Mouse (Mus musculus): ENCODE measurements around the gene Ddah2.
"Not testable (repeated sequence)": the region's sequence is repeated elsewhere in the genome, so short reads cannot be mapped to it uniquely, and the experiment has no call there.

The Ddah2 gene

DNA sequence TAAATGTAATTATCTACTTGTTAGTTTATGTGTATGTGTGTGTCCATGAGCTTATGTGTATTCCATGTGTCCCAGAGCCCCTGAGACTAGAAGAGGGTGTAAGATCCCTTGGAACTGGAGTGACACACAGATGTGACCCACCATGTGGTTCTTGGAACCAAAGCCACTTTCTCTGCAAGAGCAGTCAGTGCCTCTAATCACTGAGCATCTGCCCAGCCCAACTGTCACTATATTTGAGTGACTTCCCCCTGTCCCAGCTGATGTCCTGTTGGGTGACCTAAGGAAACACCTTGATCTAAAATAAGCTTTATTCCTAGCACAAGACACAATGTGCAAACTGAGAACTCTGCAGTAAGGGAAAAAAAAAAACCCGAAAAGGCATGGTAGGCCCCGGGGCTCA lies 30.5 kb upstream of the Ddah2 start:
- no peak for DNase-seq

DNA sequence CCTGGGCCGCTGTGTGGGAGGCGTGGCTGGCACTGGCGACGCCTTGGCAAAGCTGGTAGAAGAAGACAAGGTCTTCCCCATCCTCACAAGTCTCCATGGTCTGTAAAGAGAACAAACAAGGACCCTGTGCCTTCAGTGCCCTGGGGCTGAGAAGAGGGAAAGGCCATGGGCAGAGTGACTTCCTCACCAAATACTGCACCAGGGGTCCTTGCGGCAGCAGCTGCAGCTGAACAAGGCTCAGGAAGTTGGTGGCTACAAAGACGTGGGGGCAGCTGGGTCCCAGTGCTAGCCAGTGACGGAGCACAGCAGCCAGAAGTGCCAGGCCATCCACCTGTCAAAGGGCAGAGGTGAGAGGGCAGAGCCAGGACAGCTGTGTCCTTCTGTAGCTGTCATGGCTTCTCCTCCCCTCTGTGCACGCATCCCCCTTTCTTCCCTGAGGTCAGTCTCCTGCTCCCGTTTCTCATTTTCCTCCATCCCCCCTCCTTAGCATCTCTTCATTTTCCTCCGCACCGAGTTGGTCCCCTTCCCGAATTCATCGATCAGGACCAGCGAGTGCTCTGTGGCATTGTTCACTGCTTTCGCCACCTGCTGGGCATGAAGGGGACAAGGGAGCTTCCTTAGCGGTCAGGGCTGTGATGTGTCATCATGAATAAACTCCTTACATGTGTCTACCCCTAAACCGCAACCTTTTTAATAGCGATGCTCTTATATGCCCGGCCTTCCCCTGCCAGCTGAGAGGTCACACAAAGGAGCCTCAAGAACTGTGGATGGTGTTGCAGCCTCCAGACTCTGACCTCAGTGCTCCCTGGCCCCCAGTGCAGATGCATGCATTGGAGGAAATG lies 28.9 kb upstream of the Ddah2 start:
- DNase-seq = no peak

DNA sequence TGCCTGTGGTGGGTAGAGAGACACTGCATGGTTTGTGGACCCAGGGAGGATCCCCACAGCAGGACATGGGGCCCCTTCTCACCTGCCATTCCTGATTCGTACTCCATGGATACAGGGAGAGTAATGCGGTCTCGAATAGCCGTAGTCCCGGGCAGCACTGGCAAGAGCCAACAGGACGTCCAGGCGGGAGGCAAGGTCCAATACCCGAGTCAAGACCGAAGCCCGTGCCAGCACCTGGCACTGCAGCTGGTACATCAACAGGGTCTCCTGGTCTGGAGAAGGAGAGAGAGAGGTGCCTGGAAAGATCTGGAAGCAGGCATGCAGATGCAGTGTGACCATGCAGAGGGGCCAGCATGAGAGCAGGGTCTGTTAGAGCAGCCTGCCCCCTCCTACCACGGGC lies 27.6 kb upstream of the Ddah2 start:
- DNase-seq = no peak

DNA sequence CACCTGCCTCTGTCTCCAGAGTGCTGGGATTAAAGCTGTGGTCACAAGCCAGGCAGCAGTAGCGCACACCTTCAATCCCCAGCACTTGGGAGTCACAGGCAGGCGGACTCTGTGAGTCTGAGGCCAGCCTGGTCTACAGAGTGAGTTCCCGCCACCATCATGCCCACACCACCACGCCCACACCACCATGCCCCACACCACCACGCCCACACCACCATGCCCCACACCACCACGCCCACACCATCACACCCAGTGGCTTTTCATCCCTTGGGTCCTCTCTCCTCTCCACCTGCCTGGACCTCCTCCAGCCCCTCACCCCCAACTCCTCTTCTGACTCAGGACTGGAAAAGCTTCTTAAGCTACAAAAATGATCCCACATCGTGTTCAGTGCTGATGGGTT lies 27.0 kb upstream of the Ddah2 start:
- DNase-seq = no peak

DNA sequence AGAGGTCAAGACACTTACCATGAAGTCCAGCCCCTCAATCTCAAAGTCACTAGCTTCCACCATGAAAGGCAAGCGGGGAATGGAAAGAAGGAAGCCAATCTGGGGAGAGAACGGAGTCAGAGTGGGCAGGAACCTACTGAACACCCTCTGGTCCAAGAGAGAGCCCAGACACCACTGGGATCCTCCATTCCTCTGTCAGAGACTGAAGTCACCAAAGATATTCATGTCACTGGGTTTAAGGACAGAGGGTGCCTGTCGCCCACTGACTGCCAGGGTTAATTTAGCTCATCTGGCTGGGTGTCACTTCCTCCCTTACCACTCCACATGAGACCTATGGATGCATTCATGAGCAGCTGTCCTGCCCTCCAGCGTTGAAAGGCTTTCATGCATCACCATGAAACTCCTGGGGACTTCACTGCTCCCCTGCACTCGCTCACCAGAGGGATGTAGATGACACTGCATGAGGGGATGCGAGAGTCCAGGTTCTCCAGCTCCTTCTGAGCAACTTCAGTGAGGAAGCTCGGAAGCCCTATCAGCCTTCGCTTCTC lies 26.4 kb upstream of the Ddah2 start:
- no peak for DNase-seq

DNA sequence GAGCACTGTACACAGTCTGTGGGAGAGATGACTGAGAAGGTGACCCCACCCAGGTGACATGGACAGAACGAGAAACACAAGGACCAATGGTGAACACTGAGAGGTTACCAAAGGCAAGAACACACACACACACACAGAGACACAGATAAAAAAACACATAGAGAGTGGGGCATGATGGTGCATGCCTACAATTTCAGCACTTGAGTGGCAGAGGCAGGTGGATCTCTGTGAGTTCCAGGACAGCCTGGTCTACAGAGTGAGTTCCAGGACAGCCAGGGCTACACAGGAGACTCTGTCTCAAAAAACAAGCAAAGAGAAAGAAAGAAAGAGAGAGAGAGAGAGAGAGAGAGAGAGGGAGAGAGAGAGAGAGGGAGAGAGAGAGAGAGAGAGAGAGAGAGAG lies 25.1 kb upstream of the Ddah2 start:
- DNase-seq = not testable (repeated sequence)

DNA sequence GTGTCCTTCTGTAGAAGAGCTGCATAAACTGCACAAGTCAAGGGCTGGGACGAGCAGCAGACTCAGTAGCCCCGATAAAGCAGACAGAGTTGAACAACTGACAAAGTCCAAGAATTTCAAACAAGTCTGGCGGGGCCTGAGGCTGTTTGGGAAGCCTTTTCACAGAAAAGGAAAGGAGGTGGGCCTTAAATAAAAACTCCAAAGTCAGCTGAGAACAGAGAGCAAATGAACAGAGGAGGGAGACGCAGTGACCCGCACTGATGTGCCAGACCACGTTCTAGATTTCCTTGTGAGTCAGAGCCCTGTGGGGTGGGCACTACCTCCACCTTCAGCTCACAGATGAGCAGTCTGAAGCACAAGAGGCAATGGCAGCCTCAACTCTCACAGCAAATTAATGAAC lies 23.9 kb upstream of the Ddah2 start:
- DNase-seq = no peak

DNA sequence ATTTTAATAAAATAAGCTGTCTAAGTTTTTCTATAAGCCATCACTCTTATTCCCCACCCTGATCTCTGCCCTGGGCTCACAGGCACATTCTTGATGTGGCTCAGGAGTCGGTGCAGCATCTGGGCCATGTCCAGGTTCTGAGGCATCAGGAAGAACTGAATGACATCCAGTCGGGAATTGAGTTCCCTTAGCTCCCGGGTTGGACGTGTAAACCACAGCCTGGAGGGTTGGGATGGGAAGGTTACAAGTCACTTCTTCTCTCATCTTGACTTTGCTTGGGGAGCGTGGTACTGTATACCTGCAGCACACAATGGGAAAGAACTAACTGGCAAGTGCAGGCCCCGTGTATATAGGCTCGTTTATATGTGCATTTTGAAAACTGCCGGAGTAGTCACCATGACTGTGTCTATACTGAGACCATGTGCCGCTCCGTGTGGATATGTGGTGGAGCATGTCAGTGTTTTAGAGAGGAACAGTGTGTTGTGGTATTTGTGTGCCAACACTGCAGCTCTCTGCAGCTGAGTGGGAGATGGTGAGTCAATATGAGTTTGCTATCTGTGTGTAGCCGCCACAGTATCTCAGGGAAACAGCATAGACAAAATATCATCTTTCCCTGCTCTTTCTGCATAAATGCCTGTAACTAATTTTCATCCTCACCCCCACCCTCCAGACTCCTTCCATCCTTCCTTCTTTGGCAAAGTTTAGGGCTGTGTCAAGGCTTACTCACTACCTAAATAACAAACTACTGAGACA lies 19.5 kb upstream of the Ddah2 start:
- no peak for DNase-seq

DNA sequence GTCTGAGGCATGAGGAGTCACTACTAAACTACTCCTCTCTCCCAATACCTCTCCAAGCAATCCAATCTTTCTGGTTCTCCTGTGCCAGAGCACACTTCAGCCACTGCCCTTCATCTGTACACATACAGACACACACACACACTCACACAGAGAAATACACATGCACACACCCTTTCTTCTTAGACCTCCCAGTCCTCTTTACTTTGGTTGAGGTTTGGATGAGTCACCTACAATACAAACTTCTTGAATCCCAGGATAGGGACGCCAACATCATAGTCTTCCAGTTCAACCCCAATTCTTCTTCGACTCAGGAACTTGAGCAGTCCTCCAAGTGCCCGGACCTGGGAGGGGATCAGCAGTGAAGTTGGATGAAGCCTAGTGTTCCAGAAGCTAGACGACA lies 15.0 kb upstream of the Ddah2 start:
- DNase-seq = no peak

DNA sequence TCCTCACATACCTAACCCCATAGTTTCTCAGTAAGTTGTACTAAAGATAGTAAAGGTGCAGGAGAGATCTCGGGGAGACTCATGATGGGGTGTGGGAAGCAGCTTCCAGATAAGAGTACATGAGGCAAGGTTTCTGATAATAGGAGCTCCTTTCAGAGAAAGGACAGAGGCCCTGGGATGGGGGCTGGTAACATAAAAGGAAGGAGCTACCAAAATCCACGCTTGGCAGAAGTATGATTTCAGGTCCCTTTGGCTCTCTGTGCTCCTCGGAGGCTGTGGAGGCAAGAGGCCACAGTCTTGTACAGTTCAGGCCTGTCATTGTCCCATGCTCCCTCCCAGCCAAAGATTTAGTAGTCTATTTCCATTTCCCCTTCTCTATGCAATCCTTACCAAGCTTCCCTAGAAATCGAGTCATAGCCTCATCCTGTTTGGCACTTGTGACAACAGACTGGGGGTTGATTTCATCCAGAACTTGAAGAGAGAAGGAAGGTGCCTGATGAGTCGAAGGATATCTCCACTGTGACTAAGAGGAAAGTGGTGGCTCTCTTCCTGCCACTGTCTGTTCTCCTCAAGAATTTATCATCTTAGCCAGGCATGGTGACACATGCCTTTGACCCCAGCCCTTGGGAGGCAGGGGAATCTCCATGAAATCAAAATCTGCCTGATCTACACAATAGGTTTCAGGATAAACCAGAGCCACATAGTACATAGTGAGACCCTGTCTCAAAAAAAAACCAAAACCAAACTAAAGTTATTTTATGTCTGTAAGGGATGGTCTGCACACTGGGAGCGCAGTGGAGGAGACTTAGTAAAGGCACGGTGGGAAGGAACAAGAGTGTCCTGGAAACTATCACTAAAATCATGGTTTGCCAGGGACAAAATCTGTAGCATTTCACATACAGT lies 13.7 kb upstream of the Ddah2 start:
- no peak for DNase-seq

DNA sequence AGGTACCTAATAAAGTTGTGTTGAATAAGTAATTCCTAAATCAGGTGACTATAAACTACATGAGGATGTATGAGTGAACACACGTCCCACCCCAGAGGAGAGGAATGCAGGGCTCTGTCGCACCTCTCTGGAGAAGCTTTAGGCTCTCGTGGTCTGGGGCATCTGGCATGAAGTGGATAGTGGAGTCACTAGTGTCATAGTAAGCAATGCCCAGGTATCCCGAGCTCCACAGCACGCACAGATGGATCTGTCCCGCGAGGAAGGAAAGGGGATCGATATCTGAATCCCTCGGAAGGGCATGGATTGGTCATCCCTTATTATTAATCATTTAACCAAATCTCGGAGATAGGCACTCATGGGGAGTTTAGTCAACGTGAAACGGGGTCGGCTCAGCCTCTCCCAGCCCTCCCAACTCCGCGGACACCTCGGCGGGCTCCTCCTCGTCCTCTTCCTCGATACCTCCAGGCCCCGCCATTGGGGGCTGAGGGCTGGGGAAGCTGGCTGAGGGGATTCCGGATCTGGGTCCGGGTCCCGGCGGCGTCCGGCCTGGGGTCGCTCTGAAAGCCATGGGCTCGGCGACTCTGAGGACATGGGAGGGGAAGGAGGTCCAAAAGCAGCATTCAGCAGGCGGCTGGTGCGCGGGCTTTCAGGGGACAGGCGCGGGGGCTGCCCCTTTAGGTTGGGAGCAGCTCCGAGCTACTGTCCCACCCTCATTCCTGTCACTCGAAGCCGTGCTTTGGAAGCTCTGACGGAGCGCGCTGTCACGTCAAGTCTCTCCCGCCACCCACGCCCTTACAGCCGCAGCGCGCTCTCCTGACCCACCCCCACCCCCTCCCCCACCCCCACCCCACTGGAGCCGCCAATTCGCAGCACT lies 12.8 kb upstream of the Ddah2 start:
- DNase-seq = peak; percentile 61

DNA sequence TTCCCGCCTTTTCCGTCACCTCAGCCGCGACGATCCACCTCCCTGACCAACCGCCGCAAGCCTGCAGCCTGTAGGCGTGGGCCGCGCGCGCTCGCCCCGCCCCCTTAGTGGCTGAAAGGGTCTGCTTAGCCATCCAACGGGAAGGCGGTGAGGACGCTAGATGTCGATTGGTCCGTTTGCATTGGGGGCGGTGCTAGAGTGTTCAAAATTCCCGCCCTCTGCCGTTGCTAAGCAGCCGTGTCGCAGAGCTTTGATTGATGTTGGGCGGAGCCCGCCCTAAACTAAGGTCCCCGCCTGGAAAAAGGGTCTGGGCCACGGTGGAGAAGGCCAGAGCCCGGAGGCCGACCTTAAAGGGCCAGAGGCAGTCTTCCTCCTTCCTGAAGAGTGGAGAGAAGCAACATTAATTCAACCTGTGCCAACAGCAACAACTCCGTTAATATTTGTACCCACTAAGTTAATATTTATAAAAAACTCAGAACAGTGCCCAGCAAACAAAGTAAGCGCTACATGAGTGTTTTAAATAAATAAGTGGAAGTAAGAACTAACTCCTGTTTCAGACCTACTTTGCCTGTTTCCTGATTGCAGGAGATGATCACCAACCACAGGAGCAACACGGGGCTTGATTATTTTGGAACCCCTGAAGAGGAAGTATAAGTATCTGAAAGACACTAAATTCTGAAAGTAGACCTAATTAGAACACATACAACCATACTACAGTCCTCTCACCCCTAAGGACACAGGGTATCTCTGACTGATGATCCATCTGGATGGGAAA lies 12.0 kb upstream of the Ddah2 start, which contains the start of gene Msh5:
Gene Msh5, minus strand, starts transcription at position 65 of the 775 bp plus-strand sequence.
- peak; percentile 96 for DNase-seq

DNA sequence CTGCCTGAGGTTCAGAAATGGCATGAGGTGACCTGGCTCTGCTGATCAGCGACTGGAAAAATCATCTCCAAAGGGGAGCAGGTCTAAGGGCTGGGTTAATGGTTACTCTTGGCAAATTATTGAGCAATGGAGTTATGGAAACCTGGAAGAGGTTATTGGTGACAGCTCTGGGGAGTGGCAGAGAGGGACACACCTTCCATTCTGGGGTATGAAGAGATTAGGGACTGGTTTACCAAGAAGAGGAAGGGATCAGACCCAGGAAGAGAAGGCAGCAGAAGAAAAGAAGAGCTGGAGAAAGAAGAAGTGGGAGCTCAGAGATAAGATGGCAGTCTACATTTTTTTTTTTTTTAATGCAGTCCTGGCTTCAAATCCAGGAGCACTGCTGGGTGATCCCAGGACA lies 11.1 kb upstream of the Ddah2 start:
- no peak for DNase-seq

DNA sequence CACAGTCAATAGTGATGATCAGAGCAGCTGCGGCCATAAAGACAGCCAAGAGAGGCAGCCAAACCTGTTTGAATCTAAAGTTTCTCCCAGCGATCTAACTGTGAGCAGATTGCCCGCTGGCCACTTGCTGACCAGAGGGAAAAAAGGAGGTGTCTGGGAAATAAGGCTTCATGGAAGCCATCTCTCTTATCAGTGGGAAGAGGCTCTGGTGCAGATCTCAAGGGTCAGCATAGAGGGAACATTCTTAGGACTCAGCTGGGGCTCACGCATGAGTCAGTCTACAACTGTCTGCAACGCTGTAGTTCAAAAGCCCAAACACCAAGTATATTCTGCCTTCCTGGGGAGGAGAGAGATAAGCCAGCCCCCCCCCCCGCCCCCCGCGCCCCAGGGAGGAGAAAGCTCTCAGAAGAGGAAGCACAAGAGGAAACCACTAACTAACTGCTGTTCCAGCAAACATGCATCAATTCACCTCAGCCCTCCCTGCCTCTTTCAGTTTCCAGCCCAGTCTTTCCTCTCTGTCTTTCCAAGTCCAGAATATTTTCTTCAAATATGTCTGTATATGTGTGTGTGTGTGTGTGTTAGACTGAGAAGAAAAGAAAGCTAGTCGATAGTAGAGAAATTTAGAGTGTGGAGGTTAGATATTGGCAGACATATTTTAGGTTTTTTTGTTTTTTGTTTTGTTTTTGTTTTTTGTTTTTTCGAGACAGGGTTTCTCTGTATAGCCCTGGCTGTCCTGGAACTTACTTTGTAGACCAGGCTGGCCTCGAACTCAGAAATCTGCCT lies 10.5 kb upstream of the Ddah2 start:
- no peak for DNase-seq

DNA sequence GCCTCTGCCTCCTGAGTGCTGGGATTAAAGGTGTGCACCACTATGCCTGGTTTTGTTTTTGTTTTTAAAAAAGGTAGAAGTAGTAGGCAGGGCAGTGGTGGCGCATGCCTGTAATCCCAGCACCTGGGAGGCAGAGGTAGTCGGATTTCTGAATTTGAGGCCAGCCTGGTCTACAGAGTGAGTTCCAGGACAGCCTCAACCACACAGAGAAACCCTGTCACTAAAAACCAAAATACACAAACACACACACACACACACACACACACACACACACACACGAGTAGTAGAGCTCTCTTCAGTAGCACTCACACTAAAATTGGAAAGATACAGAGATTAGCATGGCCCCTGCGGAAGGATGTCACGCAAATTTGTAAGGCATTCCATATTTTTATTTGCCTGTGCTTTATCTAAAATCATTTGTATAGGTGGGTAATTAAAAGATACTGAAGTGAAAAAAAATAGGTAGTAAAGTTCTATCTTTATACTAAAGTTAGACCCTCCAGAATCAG lies 9.8 kb upstream of the Ddah2 start:
- DNase-seq = no peak

DNA sequence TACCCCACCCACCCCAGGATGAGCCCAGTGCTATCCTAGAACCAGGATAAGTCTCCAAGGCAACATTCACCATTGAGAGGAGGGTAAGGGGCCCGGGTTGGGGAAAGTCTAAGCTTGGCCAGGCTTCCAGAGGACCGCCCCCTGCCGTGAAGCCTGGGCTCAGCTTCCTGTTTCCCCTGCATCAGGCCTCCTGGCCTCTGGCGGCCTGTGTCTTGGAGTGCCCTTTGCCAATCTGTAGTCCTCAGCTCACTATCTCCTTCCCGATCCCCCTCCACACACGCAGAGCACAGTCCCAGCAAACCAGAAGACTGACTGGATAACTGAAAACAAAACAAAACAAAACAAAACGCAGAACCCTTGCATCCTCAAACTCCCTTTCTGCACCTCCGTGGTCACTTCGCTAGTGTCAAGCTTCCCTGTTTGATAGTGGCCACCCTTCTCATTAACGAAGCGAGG lies 9.2 kb upstream of the Ddah2 start, which contains the start of gene Clic1:
Gene Clic1, plus strand, starts transcription at position 406 of the 456 bp plus-strand sequence.
- DNase-seq = no peak

DNA sequence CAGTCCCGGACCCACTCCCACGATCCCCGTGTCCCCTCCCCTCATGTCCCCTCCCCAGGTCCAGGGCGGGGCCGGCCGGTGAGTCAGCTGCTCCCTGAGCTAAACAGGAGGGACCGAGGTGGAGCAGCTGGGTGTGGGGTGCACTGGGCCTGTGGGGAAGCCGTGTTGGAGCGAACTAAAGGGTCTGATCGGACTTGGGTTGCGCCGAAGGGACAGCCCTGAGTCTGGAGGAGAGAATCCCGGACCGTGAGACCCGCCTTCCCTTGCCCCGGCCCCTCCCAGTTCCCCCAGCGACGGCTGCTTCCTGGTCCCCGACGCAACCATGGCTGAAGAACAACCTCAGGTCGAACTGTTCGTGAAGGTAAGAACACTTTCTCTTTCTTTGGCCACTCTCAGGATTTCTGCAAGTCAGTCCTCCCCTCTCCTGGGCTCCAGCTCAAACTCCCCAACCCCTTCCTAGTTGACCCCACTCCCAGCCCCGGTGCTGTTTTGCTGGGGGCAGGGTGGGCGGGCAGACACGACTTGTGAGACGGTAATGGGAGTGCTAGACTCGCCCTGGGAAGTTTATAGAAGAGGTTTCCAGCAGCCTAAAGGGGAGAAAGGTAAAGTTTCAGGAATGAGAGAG lies 8.6 kb upstream of the Ddah2 start:
- no peak for DNase-seq

DNA sequence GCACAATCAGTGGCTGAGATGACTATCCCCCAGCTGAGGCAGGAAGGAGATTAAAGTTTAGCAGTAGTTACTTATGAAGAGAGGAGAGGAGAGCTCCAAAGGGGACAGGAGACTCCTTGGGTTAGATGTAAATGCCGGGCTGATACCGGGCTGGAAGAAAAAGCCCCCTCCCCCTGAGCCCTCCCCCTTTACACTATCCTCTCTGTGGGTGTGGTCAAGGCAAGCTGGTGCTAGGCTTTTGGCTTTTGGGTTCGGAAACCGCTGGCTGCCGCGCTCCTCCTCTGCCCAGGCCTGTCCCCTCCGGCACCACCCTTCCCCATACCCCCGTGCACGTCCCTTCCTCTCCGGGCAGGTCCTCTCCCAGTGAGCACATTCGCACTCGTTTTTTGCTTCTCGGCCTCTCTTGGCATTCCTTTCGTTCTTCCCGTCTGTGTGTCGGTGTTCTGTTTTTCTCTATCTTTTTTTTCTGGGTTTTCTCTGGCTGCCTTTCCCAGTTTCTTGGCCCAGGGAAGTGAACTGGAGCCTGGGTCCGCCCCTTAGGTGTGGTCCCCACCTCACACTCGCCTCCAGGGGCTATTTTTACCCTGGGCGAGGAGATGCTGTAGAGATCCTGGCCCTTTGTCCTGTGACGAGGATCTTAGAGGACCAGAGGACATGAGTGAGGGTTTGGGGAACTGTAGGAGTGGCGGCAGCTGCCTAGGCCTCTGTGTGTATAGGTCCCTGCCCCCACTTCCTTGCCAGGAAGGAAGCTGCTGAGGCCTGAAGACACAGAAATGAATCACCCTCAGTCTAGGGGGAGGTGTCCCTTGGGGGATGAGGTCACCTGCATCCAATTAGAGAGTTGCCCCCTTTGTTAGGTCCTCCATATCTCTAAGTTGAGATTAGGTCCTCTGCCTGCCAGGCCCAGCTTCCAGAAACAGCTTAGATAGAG lies 7.4 kb upstream of the Ddah2 start:
- DNase-seq = peak; percentile 67

Measured in cerebellum, adult 9-10 months (tissue).